19 mouse cellular contexts compared by ENCODE assay signal in the genomic region with DNA sequence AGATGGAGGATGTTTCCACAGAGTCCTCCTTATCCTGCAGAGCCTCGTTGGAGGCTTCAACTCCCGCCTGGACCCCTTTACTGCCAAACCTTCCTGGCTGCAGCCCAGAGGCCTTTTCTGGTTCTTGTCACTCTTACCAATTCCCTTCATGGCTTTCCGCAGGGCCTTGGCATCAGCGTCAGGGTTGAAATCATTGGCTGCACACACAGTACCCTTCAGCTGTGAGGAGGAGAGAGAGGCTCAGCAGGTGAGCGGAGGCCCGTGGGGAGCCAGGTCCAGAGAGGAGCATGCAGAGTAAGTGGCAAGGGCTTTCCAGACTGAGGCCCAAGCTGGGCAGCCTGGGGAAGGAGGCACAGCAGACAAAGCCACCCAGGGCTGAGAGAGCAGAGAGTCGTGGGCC. TPM values are rescaled to one million over a fixed set of nuclear protein-coding genes. Genes with fewer than 3 reads are reported as not detected.
DNase-seq lines count a peak whose midpoint lies in the region; ATAC-seq lines count a peak whose summit lies in the region.
"Had no signal": no experiment of that assay in that cellular context is flagged by ENCODE, and none has a peak within 500 bp of the region (broad histone marks: within the 10 kb centered on the region; RNA-seq: fewer than 3 reads in every experiment).

No protein-coding gene starts in this region.

- peak; percentile 25 for DNase-seq in gastrocnemius, postnatal 25 days
- DNase-seq in gastrocnemius, postnatal 36 days: no peak
- peak; percentile 46 for DNase-seq in left cerebral cortex, postnatal 4 days
- no peak for DNase-seq in left cerebral cortex, adult 8-10 months (ENCODE audit: low spot score in 2 of 2)
- DNase-seq in cerebellum, adult 11-12 months: peak; percentile 71
- peak; percentile 43 to 71 for DNase-seq in cerebellum, postnatal 10 days
- no peak for DNase-seq in spleen, postnatal 14 days (ENCODE audit: low spot score in 2 of 2)
- DNase-seq: adrenal gland, postnatal 25 days; gastrocnemius, postnatal 10 days; kidney, adult 9 months; midbrain, embryonic 14.5 days; retina, postnatal 1 day had no signal

- 69% methylated on average over 7 of the region's 7 CpGs for WGBS in intestine, embryonic 16.5 days

- peaks cover 5% of the 10 kb centered on the region for H3K36me3 ChIP-seq in intestine, embryonic 16.5 days (ENCODE audit: control insufficient read depth, insufficient read depth, low read length)

- no peak for ATAC-seq in intestine, embryonic 16.5 days
- ATAC-seq: activated CD4-positive, CD25-positive, alpha-beta regulatory T cell, adult 4 months; inflammation-experienced regulatory T-cells, adult 6 months; Patski had no signal

- intact Hi-C loops in gastrocnemius, postnatal 36 days (cut with DNase I): loop anchor here (5.0 kb wide), 2 partner anchors 91 to 161 kb away; no protein-coding TSS in a partner anchor
- intact Hi-C loops in left cerebral cortex, postnatal 4 days (cut with DNase I): loop anchor here (5.0 kb wide), 1 partner anchor 46 kb away; no protein-coding TSS in a partner anchor

- no peak overlapping the region for H3K9ac ChIP-seq in intestine, embryonic 16.5 days (ENCODE audit: low read depth, low read length)
- H3K9ac ChIP-seq: limb, embryonic 12.5 days; liver, embryonic 14.5 days had no signal

- no peak overlapping the region for H3K4me3 ChIP-seq in intestine, embryonic 16.5 days (ENCODE audit: low read length)
- H3K4me3 ChIP-seq: erythroblast, embryonic 14.5 days; limb, embryonic 12.5 days had no signal

- H3K9me3 ChIP-seq in intestine, embryonic 16.5 days (ENCODE audit: control insufficient read depth, low read length): peaks cover 5% of the 10 kb centered on the region

- no peaks in the 10 kb centered on the region for H3K4me1 ChIP-seq in intestine, embryonic 16.5 days (ENCODE audit: control insufficient read depth, insufficient read depth, low read length)
- H3K4me1 ChIP-seq: limb, embryonic 12.5 days had no signal

- no peaks in the 10 kb centered on the region for H3K27me3 ChIP-seq in intestine, embryonic 16.5 days (replicated peaks; ENCODE audit: control insufficient read depth, insufficient read depth, low read length)
- H3K27me3 ChIP-seq: limb, embryonic 12.5 days; Patski had no signal

- no peak overlapping the region for H3K27ac ChIP-seq in intestine, embryonic 16.5 days (ENCODE audit: low read length)
- H3K27ac ChIP-seq: limb, embryonic 12.5 days; liver, embryonic 14.5 days had no signal

- H3K4me2 ChIP-seq in intestine, embryonic 16.5 days (ENCODE audit: low read depth, low read length): no peak overlapping the region
- H3K4me2 ChIP-seq: limb, embryonic 12.5 days had no signal

RNA-seq across cellular contexts. Expression of a gene that starts 33.5 kb away (rescaled TPM):
- total RNA-seq in gastrocnemius, postnatal 25 days (2021): 10 to 100 TPM; 27.6 to 31.9 TPM
- 10 to 100 TPM; 29.7 to 32.3 TPM for total RNA-seq in gastrocnemius, postnatal 36 days (2021)
- total RNA-seq in left cerebral cortex, postnatal 4 days (2021): 10 to 100 TPM; 22.8 to 24.9 TPM
- 10 to 100 TPM; 33.0 to 36.3 (median 34.9) TPM for total RNA-seq in left cerebral cortex, adult 8-10 months (2022)
- polyA plus RNA-seq in intestine, embryonic 16.5 days (2015; fragmentation: Nextera tagmentation; extraction: Ambion mirVana): 27.2 and 28.1 TPM in 2 replicates

RNA-seq across cellular contexts. Expression of a gene that starts 37.1 kb away (rescaled TPM):
- total RNA-seq in gastrocnemius, postnatal 25 days (2021): 100 to 1,000 TPM; 180 to 209 TPM
- 100 to 1,000 TPM; 168 to 176 TPM for total RNA-seq in gastrocnemius, postnatal 36 days (2021)
- total RNA-seq in left cerebral cortex, postnatal 4 days (2021): 10 to 100 TPM; 70.0 to 70.2 TPM
- 10 to 100 TPM; 81.9 to 92.8 (median 85.4) TPM for total RNA-seq in left cerebral cortex, adult 8-10 months (2022)
- polyA plus RNA-seq in intestine, embryonic 16.5 days (2015; fragmentation: Nextera tagmentation; extraction: Ambion mirVana): 235 and 247 TPM in 2 replicates

Comparison
In these comparisons a context has a peak if more than half of its experiments do, and no peak if none do; other contexts are left out.
1. DNase-seq: peak in gastrocnemius, postnatal 25 days (single experiment), left cerebral cortex, postnatal 4 days (single experiment), cerebellum, adult 11-12 months (single experiment) and cerebellum, postnatal 10 days (2 of 2); none in gastrocnemius, postnatal 36 days (0 of 2), left cerebral cortex, adult 8-10 months (0 of 2) and spleen, postnatal 14 days (0 of 2).